Mouse (Mus musculus) cerebellum, postnatal 36 days (tissue): ENCODE results near the gene Fam189a1.
A peak's percentile ranks its signal among the peaks of the same experiment; 100 is the strongest.

ENCODE experiments used
- DNase-seq, 2 experiments: peaks; one replicate each; pipeline ENCODE4 v3.0.0; 2021 to 2022; ENCODE audit warnings: mixed read lengths in 2 of 2

Gene Fam189a1

GRCm38 (mm10) chr7:64880415-64880814 is 276.0 kb downstream of the Fam189a1 start:
- no peak for DNase-seq

GRCm38 (mm10) chr7:64874941-64875340 is 281.4 kb downstream of the Fam189a1 start:
- no peak for DNase-seq

GRCm38 (mm10) chr7:64873266-64873665 is 283.1 kb downstream of the Fam189a1 start:
- peak in 1 of 2 experiments; percentile 13 for DNase-seq

GRCm38 (mm10) chr7:64872743-64873241 is 283.6 kb downstream of the Fam189a1 start, which contains the start of gene Nsmce3:
Gene Nsmce3 (minus strand): TSS chr7:64872997.
- DNase-seq, result peak; percentile 94 to 97

- peak in 1 of 2 experiments; percentile 6 for DNase-seq
These were observed 284.2 kb downstream of the Fam189a1 start for GRCm38 (mm10) chr7:64871987-64872742.

GRCm38 (mm10) chr7:64869549-64870065 is 286.8 kb downstream of the Fam189a1 start:
- no peak for DNase-seq

GRCm38 (mm10) chr7:64863538-64863937 is 292.8 kb downstream of the Fam189a1 start:
- DNase-seq, result no peak

- DNase-seq, result no peak
These were observed 293.4 kb downstream of the Fam189a1 start for GRCm38 (mm10) chr7:64862978-64863377.

- DNase-seq, result no peak
These were observed 299.8 kb downstream of the Fam189a1 start for GRCm38 (mm10) chr7:64856526-64857082.

GRCm38 (mm10) chr7:64855976-64856375 is 300.4 kb downstream of the Fam189a1 start:
- peak; percentile 28 to 44 for DNase-seq

- DNase-seq, result no peak
These were observed 300.9 kb downstream of the Fam189a1 start for GRCm38 (mm10) chr7:64855389-64855927.

GRCm38 (mm10) chr7:64850791-64851190 is 305.6 kb downstream of the Fam189a1 start:
- no peak for DNase-seq

GRCm38 (mm10) chr7:64847366-64847899 is 308.9 kb downstream of the Fam189a1 start:
- no peak for DNase-seq

- DNase-seq, result no peak
These were observed 310.3 kb downstream of the Fam189a1 start for GRCm38 (mm10) chr7:64846061-64846460.

GRCm38 (mm10) chr7:64840946-64841659 is 315.3 kb downstream of the Fam189a1 start:
- no peak for DNase-seq

GRCm38 (mm10) chr7:64840576-64840895 is 315.8 kb downstream of the Fam189a1 start:
- no peak for DNase-seq

GRCm38 (mm10) chr7:64839801-64840575 is 316.4 kb downstream of the Fam189a1 start:
- DNase-seq, result peak in 1 of 2 experiments; percentile 7

- no peak for DNase-seq
These were observed 317.1 kb downstream of the Fam189a1 start for GRCm38 (mm10) chr7:64839281-64839680.

GRCm38 (mm10) chr7:64830214-64830995 is 326.0 kb downstream of the Fam189a1 start:
- no peak for DNase-seq

GRCm38 (mm10) chr7:64821081-64821480 is 335.3 kb downstream of the Fam189a1 start:
- no peak for DNase-seq

GRCm38 (mm10) chr7:64819683-64820082 is 336.7 kb downstream of the Fam189a1 start:
- DNase-seq, result no peak
